Mouse (Mus musculus) adipocyte (in vitro differentiated cells): ENCODE data around the gene Acox3.
A peak's percentile ranks its signal among the peaks of the same experiment; 100 is the strongest.

Source experiments
- DNase-seq: peaks from one replicate; pipeline ENCODE4 v3.0.0-alpha.2; 2016; ENCODE audit warnings: low spot score

The Acox3 gene

DNA sequence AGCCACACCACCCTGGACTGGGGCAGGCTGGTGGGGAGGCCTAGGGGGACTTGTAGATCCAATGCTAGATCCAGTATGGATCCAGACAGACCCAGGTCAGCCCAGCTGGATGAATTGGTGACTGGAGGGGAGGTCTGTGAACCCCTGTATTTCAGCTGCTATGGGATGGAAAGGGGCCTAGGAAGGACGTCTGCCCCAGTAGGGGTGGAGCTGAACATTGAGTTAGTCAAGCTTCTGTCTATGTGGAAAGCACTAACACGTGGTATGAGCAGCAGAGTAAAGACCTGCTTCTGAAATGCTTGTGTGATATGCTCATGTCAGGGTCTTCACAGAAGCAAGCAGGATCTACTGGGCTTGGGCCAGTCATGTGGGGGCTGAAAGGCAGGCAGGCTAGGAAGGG is 65.4 kb downstream of the Acox3 start:
- DNase-seq, result no peak

DNA sequence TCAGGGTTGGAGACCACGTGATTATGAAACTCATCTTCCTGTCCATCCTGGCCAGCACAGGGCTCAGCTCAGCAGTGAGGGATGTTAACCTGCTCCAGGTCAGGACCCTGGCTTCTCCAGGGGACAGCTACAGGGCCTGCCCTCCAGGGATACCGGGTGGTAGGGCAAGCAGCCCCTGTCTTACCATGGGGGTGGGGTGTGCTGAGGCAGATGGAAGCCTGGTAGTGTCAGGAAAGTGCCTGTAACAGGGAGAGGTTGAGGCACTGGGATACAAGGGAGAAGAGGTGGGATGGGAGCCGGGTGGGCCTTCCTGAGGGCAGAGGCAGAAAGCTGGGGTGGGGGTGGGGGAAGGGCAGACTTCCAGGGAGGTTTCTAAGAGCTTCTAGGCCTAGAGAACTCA is 69.5 kb downstream of the Acox3 start:
- no peak for DNase-seq

DNA sequence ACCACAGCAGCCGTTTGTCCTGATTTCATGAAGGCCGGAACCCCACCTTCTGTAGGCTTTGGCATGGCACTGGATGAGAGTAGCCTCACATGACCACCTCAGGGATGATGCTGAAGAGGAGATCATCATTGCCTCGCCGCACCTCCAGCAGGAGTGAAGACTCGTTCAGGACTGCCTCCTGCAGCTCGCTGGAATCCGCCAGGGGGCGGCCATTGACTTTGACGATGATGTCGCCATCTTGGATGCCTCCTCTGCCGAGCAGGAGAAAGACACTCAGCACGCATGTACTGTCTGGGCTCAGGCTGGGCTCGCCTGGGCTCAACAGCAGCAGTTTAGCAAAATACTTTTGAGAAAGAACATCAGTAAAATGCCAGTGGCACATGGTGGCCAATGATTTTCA is 70.0 kb downstream of the Acox3 start:
- DNase-seq, result no peak

DNA sequence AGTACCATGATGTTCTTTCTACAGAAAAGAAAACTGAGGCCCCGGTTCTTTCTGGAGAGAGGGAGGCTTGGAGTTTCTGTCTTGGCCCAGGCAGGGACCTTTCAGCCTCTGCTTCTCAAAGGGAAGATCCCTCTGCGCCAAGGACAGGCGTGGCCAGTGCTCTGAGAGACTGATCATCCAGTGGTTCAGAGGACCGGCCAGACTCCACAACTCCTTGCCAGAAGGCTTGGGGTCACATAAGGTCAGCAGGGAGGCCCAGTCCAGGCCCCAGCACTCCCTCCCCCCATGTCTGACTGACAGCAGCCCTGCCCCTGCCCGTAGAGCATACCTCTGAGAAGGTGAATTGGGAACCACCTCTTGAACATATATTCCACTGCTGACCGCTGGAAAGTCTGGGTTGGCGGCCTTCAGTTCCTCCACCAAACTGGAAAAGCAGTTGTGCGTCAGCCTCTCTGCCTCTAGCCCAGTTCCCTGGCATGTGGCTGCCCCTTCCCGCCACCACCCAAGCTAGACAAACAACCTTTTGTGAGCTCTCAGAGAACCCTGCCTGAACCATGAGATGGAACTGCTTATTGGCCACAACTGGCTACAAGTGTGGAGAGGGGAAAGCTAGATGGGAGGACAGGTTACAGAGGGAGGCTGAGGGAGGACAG is 71.0 kb downstream of the Acox3 start:
- DNase-seq, result peak; percentile 76

DNA sequence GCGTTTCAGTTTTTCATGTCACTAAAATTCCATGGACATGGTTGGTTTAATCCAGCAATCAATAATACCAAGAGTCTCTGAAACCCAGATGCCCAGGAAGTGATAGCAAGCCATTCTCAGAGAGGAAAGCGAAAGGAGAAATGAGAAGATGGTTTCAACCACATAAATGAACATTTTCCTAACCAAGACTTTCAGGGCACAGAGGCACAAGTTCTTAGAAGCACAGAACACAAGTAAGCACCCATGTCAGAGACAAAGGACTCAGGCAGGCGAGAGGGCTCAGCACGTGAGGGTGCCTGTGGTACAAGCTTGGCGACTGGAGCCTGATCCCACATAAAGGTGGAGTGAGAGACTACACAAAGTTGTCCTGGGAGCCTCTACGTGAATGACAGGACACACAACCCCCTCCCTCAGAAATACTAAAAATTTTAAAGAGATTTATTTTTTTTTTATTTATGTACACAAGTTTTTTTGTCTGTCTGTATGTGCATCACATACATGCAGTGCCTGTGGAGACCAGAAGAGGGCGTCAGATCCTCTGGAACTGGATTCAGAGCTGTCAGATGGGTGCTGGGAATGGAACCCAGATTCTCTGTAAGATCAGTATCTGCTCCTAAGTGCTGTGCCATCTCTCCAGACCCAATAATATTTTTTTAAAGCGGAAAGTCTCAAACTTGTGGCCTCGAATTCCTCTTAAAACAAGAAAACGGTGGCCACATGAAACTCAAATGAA is 73.1 kb downstream of the Acox3 start:
- no peak for DNase-seq

DNA sequence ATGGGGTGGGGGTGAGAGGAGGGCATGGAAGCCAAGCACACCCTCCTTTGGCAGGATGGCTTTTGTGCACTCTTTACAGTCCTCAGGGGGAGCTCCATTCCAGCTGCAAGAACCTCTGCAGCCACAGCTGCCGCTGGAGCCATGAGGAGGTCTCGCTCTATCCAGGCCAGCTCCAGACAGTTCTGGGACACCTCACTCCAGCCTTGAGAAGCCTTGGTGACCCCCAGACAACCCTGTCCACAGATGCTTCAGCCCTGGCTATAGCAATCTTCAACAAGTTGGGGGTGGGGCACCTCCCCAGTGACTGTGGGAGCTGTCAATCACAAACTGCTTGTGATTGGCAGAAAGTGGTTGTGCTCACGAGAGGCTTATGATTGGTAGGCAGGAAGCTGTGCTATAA is 76.7 kb downstream of the Acox3 start:
- no peak for DNase-seq

DNA sequence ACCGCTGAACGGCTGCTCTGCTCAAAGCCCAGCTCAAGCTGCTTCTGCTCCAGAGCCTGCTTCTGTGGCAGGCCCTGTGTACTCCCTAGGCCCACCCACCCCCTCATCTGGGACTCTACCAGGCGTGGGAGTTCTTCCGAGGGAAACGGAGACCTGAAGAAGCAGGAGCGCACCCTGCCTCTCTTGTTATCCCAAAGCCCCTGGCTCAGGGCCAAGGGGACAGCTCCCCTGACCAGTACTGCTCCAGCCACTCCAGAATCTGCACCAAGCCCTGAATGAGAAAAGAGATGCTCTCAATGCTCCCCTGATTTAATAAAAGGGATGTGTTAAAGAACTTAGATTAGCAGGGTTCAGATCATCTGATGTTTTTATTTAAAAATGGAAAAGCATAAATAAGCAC is 78.4 kb downstream of the Acox3 start:
- no peak for DNase-seq

DNA sequence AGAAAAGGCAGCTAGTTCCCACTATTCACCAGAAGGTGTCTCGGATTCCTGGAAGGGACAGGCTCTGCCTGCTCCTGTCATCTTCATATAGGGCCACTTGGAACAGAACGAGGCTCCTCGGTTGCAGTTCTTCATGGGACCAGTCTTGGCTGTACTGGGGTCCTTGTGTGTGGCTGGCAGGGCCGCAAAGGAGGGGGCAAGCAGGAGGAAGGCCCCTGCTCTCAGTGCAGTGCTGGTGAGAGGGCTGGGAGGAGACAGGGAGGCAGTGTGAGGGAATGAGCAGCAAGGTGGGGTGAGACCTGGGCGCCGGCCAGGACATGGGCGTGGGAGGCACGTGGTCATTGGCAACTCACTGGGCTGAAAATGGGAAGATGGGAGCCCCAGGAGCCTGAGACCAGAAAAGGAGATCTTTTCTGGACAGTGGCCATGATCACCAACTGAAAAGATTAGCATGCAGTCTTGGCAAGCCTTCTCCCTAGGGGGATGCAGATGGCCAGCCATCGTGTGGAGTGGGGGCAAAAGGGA is 79.2 kb downstream of the Acox3 start:
- no peak for DNase-seq
